In the genomic region with DNA sequence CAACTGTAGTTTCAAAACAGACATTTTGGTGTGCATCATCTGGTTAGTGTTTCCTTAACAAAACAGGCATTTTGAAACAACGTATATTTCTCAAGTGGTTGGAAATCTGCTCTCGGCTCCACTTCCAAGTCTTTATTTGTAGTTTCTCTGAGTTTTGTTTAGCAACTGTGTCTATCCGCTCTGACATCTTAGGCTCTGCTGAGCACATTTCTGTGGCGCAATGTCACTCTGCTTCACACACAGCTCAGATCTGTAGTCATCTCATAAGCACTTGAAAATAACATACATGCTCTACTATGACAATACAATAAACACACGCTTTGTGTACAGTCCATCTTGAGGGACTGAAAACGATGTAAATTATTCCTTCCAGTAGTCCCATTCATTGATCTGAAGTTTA, we compare ENCODE assay signal across 29 mouse cellular contexts.
DNase-seq lines count a peak whose midpoint lies in the region; ATAC-seq and TF ChIP-seq lines count a peak whose summit lies in the region.
"Had no signal": no experiment of that assay in that cellular context is flagged by ENCODE, and none has a peak within 500 bp of the region (broad histone marks: within the 10 kb centered on the region; RNA-seq: fewer than 3 reads in every experiment).

No protein-coding gene starts in this region.

- TF ChIP-seq EP300 in stomach, postnatal 0 days (optimal IDR thresholded peaks at IDR 0.05): no peak

- TF ChIP-seq CTCF in intestine, postnatal 0 days (IDR thresholded peaks at IDR 0.05; ENCODE audit: low read depth): no peak
- no peak for TF ChIP-seq CTCF in stomach, postnatal 0 days (IDR thresholded peaks at IDR 0.05; ENCODE audit: low read depth)

- no peaks in the 10 kb centered on the region for H3K36me3 ChIP-seq in intestine, embryonic 14.5 days (ENCODE audit: control insufficient read depth, insufficient read depth, low read length)
- no peaks in the 10 kb centered on the region for H3K36me3 ChIP-seq in intestine, postnatal 0 days (ENCODE audit: control insufficient read depth, insufficient read depth)
- no peaks in the 10 kb centered on the region for H3K36me3 ChIP-seq in lung, embryonic 16.5 days (ENCODE audit: control insufficient read depth, insufficient read depth, low read length)
- no peaks in the 10 kb centered on the region for H3K36me3 ChIP-seq in stomach, embryonic 16.5 days (ENCODE audit: control insufficient read depth, insufficient read depth, low read length)
- no peaks in the 10 kb centered on the region for H3K36me3 ChIP-seq in stomach, postnatal 0 days (ENCODE audit: control insufficient read depth, insufficient read depth, low read length)
- no peaks in the 10 kb centered on the region for H3K36me3 ChIP-seq in intestine, embryonic 16.5 days (ENCODE audit: control insufficient read depth, insufficient read depth, low read length)
- no peaks in the 10 kb centered on the region for H3K36me3 ChIP-seq in forebrain, embryonic 13.5 days (ENCODE audit: poor library complexity, severe bottlenecking)
- H3K36me3 ChIP-seq: embryonic facial prominence, embryonic 13.5 days; embryonic facial prominence, embryonic 15.5 days; forebrain, embryonic 10.5 days; forebrain, embryonic 12.5 days; forebrain, embryonic 15.5 days; G1E had no signal

- 52% methylated on average over 6 of the region's 6 CpGs for WGBS in intestine, embryonic 14.5 days
- WGBS in intestine, postnatal 0 days: 66% methylated on average over 6 of the region's 6 CpGs
- 54% methylated on average over 6 of the region's 6 CpGs for WGBS in lung, embryonic 16.5 days
- WGBS in stomach, embryonic 16.5 days: 65% methylated on average over 6 of the region's 6 CpGs
- WGBS in stomach, postnatal 0 days: 65% methylated on average over 6 of the region's 6 CpGs
- WGBS in intestine, embryonic 16.5 days: 64% methylated on average over 6 of the region's 6 CpGs
- 94% methylated on average over 6 of the region's 6 CpGs for WGBS in forebrain, embryonic 13.5 days

- H3K4me1 ChIP-seq in intestine, embryonic 14.5 days (replicated peaks; ENCODE audit: control insufficient read depth, insufficient read depth, low read length): peaks cover 23% of the 10 kb centered on the region
- no peaks in the 10 kb centered on the region for H3K4me1 ChIP-seq in intestine, postnatal 0 days (replicated peaks; ENCODE audit: control insufficient read depth, insufficient read depth, low read length)
- peaks cover 13% of the 10 kb centered on the region for H3K4me1 ChIP-seq in lung, embryonic 16.5 days (replicated peaks; ENCODE audit: control insufficient read depth, insufficient read depth, low read length)
- H3K4me1 ChIP-seq in stomach, embryonic 16.5 days (ENCODE audit: control insufficient read depth, insufficient read depth, low read length): peaks cover 11% of the 10 kb centered on the region; the same call in 1 of the 2 replicates
- H3K4me1 ChIP-seq in stomach, postnatal 0 days (replicated peaks; ENCODE audit: control insufficient read depth, insufficient read depth): 0 out of 2 replicates have a peak, but pooled peaks cover 2% of the 10 kb centered on the region
- H3K4me1 ChIP-seq in intestine, embryonic 16.5 days (ENCODE audit: control insufficient read depth, insufficient read depth, low read length): peaks cover 14% of the 10 kb centered on the region
- H3K4me1 ChIP-seq in forebrain, embryonic 13.5 days: no peaks in the 10 kb centered on the region
- H3K4me1 ChIP-seq: forebrain, embryonic 10.5 days; forebrain, embryonic 12.5 days; forebrain, embryonic 15.5 days had no signal

- no peak for ATAC-seq in intestine, embryonic 14.5 days (replicated peaks; ENCODE audit: low FRiP score, low TSS enrichment, low read depth)
- ATAC-seq in intestine, postnatal 0 days: no peak
- peak; percentile 56; the same call in 1 of the 2 replicates for ATAC-seq in lung, embryonic 16.5 days (ENCODE audit: low read depth)
- ATAC-seq in stomach, embryonic 16.5 days (ENCODE audit: insufficient read depth, low FRiP score): no peak
- no peak for ATAC-seq in stomach, postnatal 0 days (ENCODE audit: low FRiP score, low TSS enrichment)
- no peak; the same call in 1 of the 2 replicates for ATAC-seq in intestine, embryonic 16.5 days
- no peak for ATAC-seq in forebrain, embryonic 13.5 days
- ATAC-seq: activated CD4-positive, CD25-positive, alpha-beta regulatory T cell, adult 4 months; CD4-positive, CD25-positive, alpha-beta regulatory T cell, adult 4 months; forebrain, embryonic 15.5 days; Patski had no signal

- no peak overlapping the region for H3K4me3 ChIP-seq in intestine, embryonic 14.5 days (ENCODE audit: low read depth, low read length)
- no peak overlapping the region for H3K4me3 ChIP-seq in intestine, postnatal 0 days (ENCODE audit: low read depth, low read length)
- no peak overlapping the region for H3K4me3 ChIP-seq in lung, embryonic 16.5 days (ENCODE audit: low read length)
- H3K4me3 ChIP-seq in stomach, embryonic 16.5 days (replicated peaks; ENCODE audit: low read length): no peak overlapping the region
- no peak overlapping the region for H3K4me3 ChIP-seq in stomach, postnatal 0 days (ENCODE audit: low read depth, low read length)
- no peak overlapping the region for H3K4me3 ChIP-seq in intestine, embryonic 16.5 days (ENCODE audit: low read length)
- no peak overlapping the region for H3K4me3 ChIP-seq in forebrain, embryonic 13.5 days
- H3K4me3 ChIP-seq: embryonic facial prominence, embryonic 13.5 days; embryonic facial prominence, embryonic 15.5 days; erythroblast, embryonic 14.5 days; forebrain, embryonic 10.5 days; forebrain, embryonic 12.5 days; forebrain, embryonic 15.5 days had no signal

- H3K27me3 ChIP-seq in intestine, embryonic 14.5 days (replicated peaks; ENCODE audit: control insufficient read depth, insufficient read depth, low read length): no peaks in the 10 kb centered on the region
- no peaks in the 10 kb centered on the region for H3K27me3 ChIP-seq in intestine, postnatal 0 days (replicated peaks; ENCODE audit: control insufficient read depth, insufficient read depth, low read length)
- H3K27me3 ChIP-seq in lung, embryonic 16.5 days (ENCODE audit: control insufficient read depth, insufficient read depth, low read depth, low read length): no peaks in the 10 kb centered on the region
- H3K27me3 ChIP-seq in stomach, embryonic 16.5 days (ENCODE audit: control insufficient read depth, insufficient read depth, low read length): no peaks in the 10 kb centered on the region
- no peaks in the 10 kb centered on the region for H3K27me3 ChIP-seq in stomach, postnatal 0 days (ENCODE audit: control insufficient read depth, insufficient read depth, low read length)
- H3K27me3 ChIP-seq in intestine, embryonic 16.5 days (replicated peaks; ENCODE audit: control insufficient read depth, insufficient read depth, low read length): no peaks in the 10 kb centered on the region
- no peaks in the 10 kb centered on the region for H3K27me3 ChIP-seq in forebrain, embryonic 13.5 days
- H3K27me3 ChIP-seq: embryonic facial prominence, embryonic 13.5 days; embryonic facial prominence, embryonic 15.5 days; forebrain, embryonic 12.5 days; forebrain, embryonic 15.5 days; Patski had no signal

- H3K4me2 ChIP-seq in intestine, embryonic 14.5 days (ENCODE audit: low read length): no peak overlapping the region
- H3K4me2 ChIP-seq in intestine, postnatal 0 days (replicated peaks; ENCODE audit: low read depth): no peak overlapping the region
- H3K4me2 ChIP-seq in lung, embryonic 16.5 days (ENCODE audit: low read depth, low read length): no peak overlapping the region
- H3K4me2 ChIP-seq in stomach, embryonic 16.5 days (ENCODE audit: low read depth, low read length): no peak overlapping the region
- H3K4me2 ChIP-seq in stomach, postnatal 0 days (replicated peaks; ENCODE audit: low read depth): no peak overlapping the region
- H3K4me2 ChIP-seq in intestine, embryonic 16.5 days (ENCODE audit: low read depth, low read length): no peak overlapping the region
- no peak overlapping the region for H3K4me2 ChIP-seq in forebrain, embryonic 13.5 days
- H3K4me2 ChIP-seq: embryonic facial prominence, embryonic 13.5 days; embryonic facial prominence, embryonic 15.5 days; forebrain, embryonic 12.5 days; forebrain, embryonic 15.5 days had no signal

- no peak overlapping the region for H3K9ac ChIP-seq in intestine, embryonic 14.5 days (ENCODE audit: low read length)
- H3K9ac ChIP-seq in intestine, postnatal 0 days (ENCODE audit: low read depth, low read length): no peak overlapping the region
- no peak overlapping the region for H3K9ac ChIP-seq in lung, embryonic 16.5 days (ENCODE audit: low read length)
- H3K9ac ChIP-seq in stomach, embryonic 16.5 days (ENCODE audit: low read length): no peak overlapping the region
- no peak overlapping the region for H3K9ac ChIP-seq in stomach, postnatal 0 days (ENCODE audit: low read length)
- no peak overlapping the region for H3K9ac ChIP-seq in intestine, embryonic 16.5 days (ENCODE audit: low read depth, low read length)
- no peak overlapping the region for H3K9ac ChIP-seq in forebrain, embryonic 13.5 days
- H3K9ac ChIP-seq: embryonic facial prominence, embryonic 13.5 days; embryonic facial prominence, embryonic 15.5 days; forebrain, embryonic 12.5 days; forebrain, embryonic 15.5 days had no signal

- peak overlapping the region; percentile 44; the same call in 1 of the 2 replicates for H3K27ac ChIP-seq in intestine, embryonic 14.5 days (ENCODE audit: low read depth)
- no peak overlapping the region for H3K27ac ChIP-seq in intestine, postnatal 0 days (ENCODE audit: low read depth, low read length)
- H3K27ac ChIP-seq in lung, embryonic 16.5 days (ENCODE audit: low read length): no peak overlapping the region
- H3K27ac ChIP-seq in stomach, embryonic 16.5 days (ENCODE audit: low read length): peak overlapping the region; percentile 58; the same call in 1 of the 2 replicates
- H3K27ac ChIP-seq in stomach, postnatal 0 days (replicated peaks): no peak overlapping the region
- peak overlapping the region; percentile 43; the same call in 1 of the 2 replicates for H3K27ac ChIP-seq in intestine, embryonic 16.5 days (ENCODE audit: low read length)
- no peak overlapping the region for H3K27ac ChIP-seq in forebrain, embryonic 13.5 days
- H3K27ac ChIP-seq: embryonic facial prominence, embryonic 13.5 days; embryonic facial prominence, embryonic 15.5 days; forebrain, embryonic 10.5 days; forebrain, embryonic 12.5 days; forebrain, embryonic 15.5 days had no signal

- no peaks in the 10 kb centered on the region for H3K9me3 ChIP-seq in intestine, embryonic 14.5 days (ENCODE audit: control insufficient read depth, low read length)
- no peaks in the 10 kb centered on the region for H3K9me3 ChIP-seq in intestine, postnatal 0 days (ENCODE audit: control insufficient read depth)
- H3K9me3 ChIP-seq in lung, embryonic 16.5 days (ENCODE audit: control insufficient read depth, low read length): no peaks in the 10 kb centered on the region
- no peaks in the 10 kb centered on the region for H3K9me3 ChIP-seq in stomach, embryonic 16.5 days (replicated peaks; ENCODE audit: control insufficient read depth, low read length)
- H3K9me3 ChIP-seq in stomach, postnatal 0 days (ENCODE audit: control insufficient read depth, low read length): no peaks in the 10 kb centered on the region
- H3K9me3 ChIP-seq in intestine, embryonic 16.5 days (ENCODE audit: control insufficient read depth, low read length): no peaks in the 10 kb centered on the region
- no peaks in the 10 kb centered on the region for H3K9me3 ChIP-seq in forebrain, embryonic 13.5 days (replicated peaks)
- H3K9me3 ChIP-seq: embryonic facial prominence, embryonic 13.5 days; embryonic facial prominence, embryonic 15.5 days; forebrain, embryonic 10.5 days; forebrain, embryonic 12.5 days; forebrain, embryonic 15.5 days had no signal

- no peak for DNase-seq in intestine, embryonic 14.5 days (ENCODE audit: low spot score)
- DNase-seq in lung, postnatal 10 days: no peak
- no peak for DNase-seq in stomach, postnatal 0 days (ENCODE audit: low spot score)
- DNase-seq: adrenal gland, adult 2 months; adrenal gland, postnatal 10 days; adrenal gland, postnatal 25 days; B cell, adult 2 months; cerebellum, adult 11 months; cerebellum, adult 18-20 months; cerebellum, adult 8-10 months; cerebellum, adult 9-11 months; cerebellum, postnatal 14 days; cerebellum, postnatal 36 days; embryo, embryonic 11 days had no signal

Comparison
In these comparisons a context has a peak if more than half of its experiments do, and no peak if none do; other contexts are left out.
1. H3K27ac ChIP-seq: peak in intestine, embryonic 14.5 days (single experiment), stomach, embryonic 16.5 days (single experiment) and intestine, embryonic 16.5 days (single experiment); none in intestine, postnatal 0 days (single experiment), lung, embryonic 16.5 days (single experiment), stomach, postnatal 0 days (single experiment) and forebrain, embryonic 13.5 days (single experiment).